Mouse (Mus musculus): ENCODE measurements at regions not wholly inside any gene's neighbourhood (a gene's known extent, or its start where the extent isn't known, plus 50 kb on each side); places are given as distances from the start of the nearest gene placed in this dataset.

DNA sequence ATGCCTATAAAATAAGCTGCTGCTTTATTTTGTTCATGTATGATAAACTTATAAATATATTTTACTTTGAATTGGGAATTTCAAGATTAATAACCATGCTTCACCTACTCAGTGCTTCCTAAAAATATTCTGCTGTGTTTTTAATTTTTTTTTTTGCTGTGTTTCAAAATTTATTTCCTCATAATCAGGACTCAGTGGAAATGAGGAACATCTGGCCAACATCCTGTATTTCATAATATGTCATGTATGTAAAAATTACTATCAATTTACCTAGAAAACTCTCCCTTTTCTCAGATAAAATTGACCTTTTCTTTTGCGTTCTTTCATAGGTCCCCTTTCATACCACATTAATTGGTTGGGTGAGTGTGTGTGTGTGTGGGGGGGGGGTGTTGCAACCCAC lies 259.5 kb downstream of the Cps1 start:
- TF ChIP-seq CTCF (IDR thresholded peaks at IDR 0.05) (no peak), EP300 (IDR thresholded peaks at IDR 0.05) (no peak)
